Mouse (Mus musculus): ENCODE measurements at regions not wholly inside any gene's neighbourhood (a gene's known extent, or its start where the extent isn't known, plus 50 kb on each side); places are given as distances from the start of the nearest gene placed in this dataset.

DNA sequence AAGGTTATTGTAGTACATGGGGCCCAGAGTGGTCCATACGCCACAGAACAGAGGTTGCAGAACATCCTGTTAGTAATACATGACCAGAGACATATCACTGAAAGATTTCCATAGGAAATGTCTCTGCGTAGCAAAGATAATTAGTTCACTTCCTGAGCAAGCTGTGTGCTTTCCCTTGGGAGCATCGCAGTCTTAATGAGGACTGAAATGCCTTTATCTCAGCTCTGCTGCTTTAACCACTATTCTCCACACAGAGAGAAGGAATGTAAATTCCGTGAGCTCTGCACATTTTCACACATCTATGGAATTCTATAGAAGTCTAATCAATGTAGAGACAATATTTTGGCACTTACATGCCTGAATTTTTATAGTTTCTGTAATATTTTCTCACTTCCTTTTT is 1454.7 kb upstream of the Pcdh10 start:
- DNase-seq = no peak

GRCm38 (mm10) chr3:43945780-43946179 is 1432.4 kb upstream of the Pcdh10 start:
- peak in 1 of 2 experiments; percentile 0 for DNase-seq

Measured in cerebellum, postnatal 14 days (tissue).